Mouse (Mus musculus) brain, embryonic 14.5 days (tissue): Measurements from ENCODE around the gene Rwdd3. TPM values are rescaled to one million over a fixed set of nuclear protein-coding genes. Genes with fewer than 3 reads are reported as not detected.

ENCODE experiments used
- DNase-seq: peaks from one replicate; pipeline ENCODE4 v3.0.0-alpha.2; 2011; ENCODE audit warnings: low read depth
- CTCF ChIP-seq: fragments of 200-500 bp; IDR thresholded peaks from 2 replicates; pipeline ENCODE4 v1.5.1; 2012; ENCODE audit warnings: inconsistent platforms, mild to moderate bottlenecking, moderate library complexity, borderline replicate concordance; ENCODE audit not compliant: insufficient read depth, insufficient read length; ENCODE audit errors: extremely low read depth
- POLR2A ChIP-seq: fragments of 200-500 bp; IDR thresholded peaks from 2 replicates; pipeline ENCODE4 v1.6.1; 2012; ENCODE audit warnings: mild to moderate bottlenecking, inconsistent platforms, borderline replicate concordance; ENCODE audit not compliant: poor library complexity, insufficient read depth, insufficient read length, severe bottlenecking; ENCODE audit errors: extremely low read depth
- polyA plus RNA-seq: library from polyadenylated mRNA; depleted of rRNA; stranded (reverse); fragments of >200 nt; gene quantifications from 2 replicates; pipeline ENCODE4 v1.2.3, GENCODE M21; 2012

Rwdd3 gene
- polyA plus RNA-seq, 1 experiment: 7.2 TPM

DNA sequence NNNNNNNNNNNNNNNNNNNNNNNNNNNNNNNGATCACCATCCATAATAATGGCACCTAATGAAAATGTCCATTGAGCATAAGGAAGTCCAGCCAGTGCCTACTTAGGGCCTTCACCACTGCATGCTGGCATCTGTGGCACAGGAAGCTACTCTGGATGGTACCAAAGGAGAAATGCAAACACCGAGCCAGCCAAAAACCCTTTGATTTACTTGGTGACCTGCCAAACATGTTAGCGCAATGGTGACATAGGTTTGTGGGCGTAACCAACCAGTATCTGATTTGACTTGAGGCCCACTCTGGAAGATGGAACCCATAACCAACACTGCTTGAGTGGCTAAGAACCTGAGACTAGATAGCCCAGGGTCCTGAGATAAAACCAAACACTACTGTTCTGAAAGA lies 13.7 kb upstream of the Rwdd3 start:
- TF ChIP-seq POLR2A (no peak), CTCF (no peak)
- no peak for DNase-seq

DNA sequence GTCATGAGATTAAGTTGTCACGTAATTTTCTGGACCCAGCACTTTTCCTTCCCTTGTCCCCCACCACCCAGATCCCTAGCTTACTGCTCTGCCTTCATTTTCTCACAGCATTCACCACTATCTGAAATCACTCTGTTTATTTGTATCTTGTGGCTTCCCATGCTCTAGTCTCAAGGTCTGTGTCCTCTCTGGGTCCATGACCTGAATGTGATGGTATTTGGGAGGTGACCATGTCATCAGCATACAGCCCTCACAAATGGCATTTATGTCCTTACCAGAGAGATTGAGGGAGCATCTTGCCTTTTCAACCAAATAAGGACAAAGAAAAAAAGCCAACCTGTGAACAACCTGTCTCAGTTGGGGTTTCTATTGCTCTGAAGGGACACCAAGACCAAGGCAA lies 4.5 kb upstream of the Rwdd3 start:
- DNase-seq: no peak
- TF ChIP-seq CTCF (no peak), POLR2A (no peak)

DNA sequence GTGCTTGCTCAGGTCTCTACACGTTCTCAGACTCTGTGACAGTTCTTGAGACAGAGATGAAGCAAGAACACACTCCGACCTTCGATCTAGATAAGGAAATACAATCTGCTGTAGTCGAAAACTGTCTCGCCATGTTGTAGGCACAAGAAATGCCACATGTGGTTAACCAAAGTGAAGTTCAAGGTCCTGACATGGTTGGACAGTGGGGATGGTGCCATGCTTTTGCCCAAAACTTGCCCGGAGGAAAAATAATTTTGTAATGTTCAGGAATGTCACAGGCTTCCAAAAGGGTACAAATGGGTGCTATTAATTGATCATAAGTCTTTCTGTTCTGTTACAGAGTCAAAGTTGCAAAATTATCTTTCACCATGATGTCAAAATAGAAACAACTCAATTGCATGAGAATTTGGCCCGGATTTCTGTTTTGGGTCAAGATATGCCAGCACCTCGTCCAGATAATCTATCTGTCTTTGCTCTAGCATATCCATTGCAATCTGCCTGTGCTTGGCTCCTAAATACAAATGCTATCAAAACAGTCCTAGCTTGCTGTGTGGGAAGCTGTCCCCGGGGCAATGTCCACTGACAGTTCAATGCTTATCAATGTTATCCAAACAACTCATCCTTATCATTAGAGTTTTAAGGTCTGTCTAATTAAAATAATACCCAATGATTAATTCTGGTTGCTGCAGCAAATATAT lies 2.9 kb upstream of the Rwdd3 start:
- DNase-seq: no peak
- TF ChIP-seq POLR2A (no peak), CTCF (no peak)

DNA sequence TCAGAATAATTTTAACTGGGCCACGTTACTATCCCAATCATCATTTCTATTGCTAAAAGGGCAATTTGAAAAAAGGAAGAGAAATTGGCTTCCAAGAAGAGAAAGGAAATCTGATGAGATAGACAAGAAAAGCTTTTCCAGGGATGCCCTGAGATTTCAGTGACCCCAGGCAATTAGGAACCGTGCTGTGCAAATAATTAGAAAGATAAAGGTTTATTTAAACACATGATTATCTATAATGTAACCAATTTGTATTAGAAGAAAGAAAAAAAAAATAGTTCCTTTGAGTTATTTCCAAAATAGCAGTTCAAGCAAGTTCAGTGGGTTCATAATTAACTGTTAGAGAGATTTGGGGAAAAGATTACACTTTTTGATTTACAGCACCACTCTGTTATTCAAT lies 1.2 kb upstream of the Rwdd3 start:
- TF ChIP-seq POLR2A: no peak
- TF ChIP-seq CTCF: no peak
- peak; percentile 6 for DNase-seq

DNA sequence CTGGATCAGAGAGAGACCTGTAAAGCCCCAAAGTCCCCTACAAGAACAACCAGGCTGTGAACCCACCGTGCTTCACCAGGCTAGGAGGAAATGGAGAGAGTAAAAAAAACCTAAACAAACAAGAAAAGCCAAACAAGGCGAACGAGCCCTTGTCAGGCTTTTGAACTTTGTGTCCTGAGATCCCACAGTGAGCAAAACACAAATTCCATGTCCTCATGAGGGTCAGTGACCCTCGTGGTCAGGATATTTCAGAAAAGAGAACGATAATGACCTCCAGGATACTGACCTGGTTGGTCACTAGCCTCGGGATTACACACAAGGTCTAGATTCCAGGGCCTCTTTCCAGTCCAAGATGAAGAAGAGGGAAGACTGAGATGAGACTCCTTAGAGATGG lies 374 bp upstream of the Rwdd3 start:
- DNase-seq: no peak
- no peak for TF ChIP-seq CTCF
- no peak for TF ChIP-seq POLR2A

DNA sequence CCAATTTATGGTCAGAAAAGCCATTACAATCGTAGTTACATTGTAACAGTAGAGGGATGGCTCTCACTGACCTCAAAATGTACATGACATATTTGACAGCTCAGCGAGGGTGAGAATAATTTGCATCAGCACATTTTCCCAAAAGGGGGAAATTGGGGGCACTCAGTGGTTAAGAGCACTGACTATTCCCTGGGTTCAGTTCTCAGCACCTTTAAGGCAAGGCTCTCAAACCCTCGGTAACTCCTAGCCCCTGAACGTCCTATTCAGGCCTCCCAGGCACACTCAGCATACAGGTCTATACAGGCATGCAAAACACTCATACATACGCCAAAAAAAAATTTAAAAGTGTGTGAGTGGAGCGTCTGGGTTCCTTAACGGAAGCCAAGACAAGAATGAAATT lies 864 bp downstream of the Rwdd3 start:
- TF ChIP-seq CTCF (no peak), POLR2A (no peak)
- DNase-seq: no peak

DNA sequence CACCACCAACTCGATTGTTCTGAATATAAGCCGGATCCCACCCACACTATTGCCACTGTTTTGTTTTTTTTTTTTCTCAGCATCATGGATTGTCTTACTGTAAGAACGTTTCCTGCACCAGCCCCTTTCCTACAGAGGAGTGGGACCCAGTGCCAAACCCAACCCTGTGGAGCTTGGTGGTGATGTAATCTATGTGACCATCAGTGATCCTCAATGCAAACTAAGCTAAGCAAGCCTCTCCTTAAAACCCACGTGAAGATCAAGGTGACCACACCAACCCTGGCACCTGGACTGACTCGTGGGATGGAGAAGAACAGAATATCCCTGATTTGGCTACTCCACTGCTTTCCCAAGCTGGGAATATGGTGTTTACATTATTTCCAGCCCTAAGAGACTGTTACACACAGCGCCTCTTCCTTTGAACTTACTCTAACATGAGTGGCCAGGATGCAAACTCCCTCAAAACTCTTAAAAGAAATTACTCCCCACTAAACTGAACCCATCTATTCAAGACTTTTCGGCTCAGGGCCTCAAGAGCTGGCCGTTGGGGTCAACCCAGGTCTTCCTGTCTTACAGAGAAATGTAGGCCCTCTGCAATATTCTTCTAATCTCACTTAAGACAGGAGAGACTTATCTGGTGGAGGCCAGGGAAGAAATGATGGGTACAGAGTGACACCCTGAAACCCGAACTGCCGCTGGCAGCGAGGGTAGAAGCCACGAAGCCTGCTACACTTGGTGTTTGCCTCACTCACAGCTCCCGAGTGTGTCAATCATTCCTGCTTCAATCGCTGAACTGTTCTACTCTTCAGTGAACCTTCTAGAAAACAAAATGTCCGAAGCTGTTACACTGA lies 2.2 kb downstream of the Rwdd3 start:
- TF ChIP-seq POLR2A (no peak), CTCF (no peak)
- no peak for DNase-seq

DNA sequence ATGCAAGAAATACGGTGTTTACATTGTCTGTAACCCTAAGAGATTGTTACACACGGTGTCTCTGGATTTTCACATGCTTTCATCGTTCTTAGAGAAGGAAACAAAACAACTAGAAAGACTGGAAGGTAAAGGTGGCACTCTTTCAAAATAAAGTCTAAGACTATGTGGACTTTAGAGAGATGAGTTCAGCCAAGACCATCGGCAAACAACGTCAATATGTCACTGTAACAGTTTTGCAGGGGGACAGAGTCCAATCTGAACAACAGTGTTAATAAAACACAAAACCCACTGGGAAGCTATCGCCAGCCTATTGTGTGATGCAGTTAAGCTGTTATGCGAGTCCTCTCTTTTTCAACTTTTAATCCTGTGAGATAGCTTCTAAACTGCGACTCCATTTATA lies 2.9 kb downstream of the Rwdd3 start:
- TF ChIP-seq CTCF (no peak), POLR2A (no peak)
- DNase-seq: no peak

DNA sequence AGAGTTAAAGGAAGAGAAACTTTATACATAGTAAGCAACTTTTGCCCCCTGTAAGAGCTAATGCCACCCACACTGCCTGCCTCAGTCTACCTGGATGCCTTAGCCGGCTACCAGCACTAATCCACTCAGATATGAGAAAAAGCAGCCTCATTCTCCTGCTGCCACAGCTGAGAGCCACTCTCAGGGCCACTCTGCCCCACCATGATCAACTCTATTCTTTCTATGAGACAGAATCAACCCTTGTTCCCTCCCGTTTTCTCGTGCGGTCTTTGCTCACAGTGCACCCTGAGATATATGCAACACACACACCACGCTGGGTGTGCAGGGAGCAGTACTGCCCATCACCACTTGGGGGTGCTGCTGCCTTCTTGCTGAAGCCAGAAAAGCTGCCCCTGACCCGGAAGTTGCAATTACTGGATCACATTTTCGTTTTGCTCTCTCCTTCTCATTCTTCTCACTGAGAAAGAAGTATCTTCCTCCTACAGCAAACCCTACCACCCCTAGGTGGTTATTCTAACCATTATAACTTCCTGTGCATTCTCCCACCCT lies 8.2 kb downstream of the Rwdd3 start:
- peak; percentile 34 for DNase-seq
- TF ChIP-seq CTCF (peak; percentile 71), POLR2A (no peak)

DNA sequence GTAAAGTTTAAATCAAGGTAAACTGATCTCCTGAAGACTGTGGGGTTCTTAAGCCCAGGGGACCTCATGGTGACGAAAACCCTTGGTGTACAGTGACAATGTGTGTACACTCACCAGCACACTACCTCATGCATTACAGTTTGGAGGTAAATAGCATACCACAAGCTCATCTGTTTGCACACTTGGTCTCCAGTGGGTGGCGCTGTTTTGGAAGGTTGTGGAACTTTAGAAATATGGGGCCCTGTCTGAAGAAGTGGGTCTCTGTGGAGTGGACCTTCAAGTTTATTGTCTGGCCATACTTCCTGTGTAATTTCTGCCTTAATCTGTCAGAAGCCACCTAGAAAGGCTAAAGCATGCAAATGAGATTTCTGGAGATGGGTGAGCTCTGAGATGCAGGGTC lies 9.8 kb downstream of the Rwdd3 start:
- TF ChIP-seq CTCF (peak; percentile 41; the same call in 1 of the 2 replicates), POLR2A (no peak)
- peak; percentile 39 for DNase-seq

DNA sequence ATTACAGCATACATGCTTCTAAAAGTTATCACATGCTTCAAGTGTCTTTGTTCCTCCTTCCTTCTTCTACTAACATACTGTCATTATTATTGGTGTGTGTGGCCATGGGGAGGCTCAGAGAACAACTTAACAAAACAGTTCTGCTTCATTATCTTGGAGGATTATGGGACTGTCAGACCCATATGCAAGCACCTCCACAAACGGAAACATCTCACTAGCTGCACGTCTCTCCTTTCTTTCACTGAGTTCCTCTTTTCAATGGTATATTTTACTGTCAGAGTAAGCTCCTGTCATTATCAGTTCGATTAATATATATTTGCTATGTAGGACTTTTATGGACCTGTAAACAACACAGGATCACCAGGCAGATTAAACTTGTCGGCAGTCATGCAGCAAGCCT lies 11.1 kb downstream of the Rwdd3 start:
- TF ChIP-seq CTCF: no peak
- TF ChIP-seq POLR2A: no peak

More for the DNA sequence above, 11.1 kb downstream of the Rwdd3 start:
- DNase-seq: no peak
